ENCODE assay signal across 8 mouse cellular contexts in genomic region chr17:28622300-28622759, GRCm38 (mm10). TPM values are rescaled to one million over a fixed set of nuclear protein-coding genes. Genes with fewer than 3 reads are reported as not detected.
DNase-seq lines count a peak whose midpoint lies in the region; ATAC-seq and TF ChIP-seq lines count a peak whose summit lies in the region.

Srpk1 (minus strand) TSS chr17:28622709.

- ATAC-seq in frontal cortex, adult (ENCODE audit: low TSS enrichment) = peak; percentile 72
- peak; percentile 96 for ATAC-seq in lung, postnatal 0 days

- peak within 1 kb of the TSS; percentile 72 for H3K4me2 ChIP-seq in lung, postnatal 0 days (replicated peaks; ENCODE audit: low read depth, low read length)

- H3K4me3 ChIP-seq in hindbrain, embryonic 10.5 days = peak within 1 kb of the TSS; percentile 78
- peak within 1 kb of the TSS; percentile 83 for H3K4me3 ChIP-seq in lung, postnatal 0 days (ENCODE audit: low read depth, low read length)

- H3K36me3 ChIP-seq in hindbrain, embryonic 10.5 days = peaks cover 36% of the 10 kb centered on the region
- no peaks in the 10 kb centered on the region for H3K36me3 ChIP-seq in lung, postnatal 0 days (ENCODE audit: insufficient read depth, low read length)

- TF ChIP-seq CTCF in lung, postnatal 0 days (IDR thresholded peaks at IDR 0.05) = no peak

- H3K27ac ChIP-seq in hindbrain, embryonic 10.5 days = peak within 1 kb of the TSS; percentile 94
- H3K27ac ChIP-seq in lung, postnatal 0 days (ENCODE audit: low read length) = peak within 1 kb of the TSS; percentile 68

- peaks cover 42% of the 10 kb centered on the region for H3K4me1 ChIP-seq in hindbrain, embryonic 10.5 days (replicated peaks)
- peaks cover 11% of the 10 kb centered on the region; the same call in 1 of the 2 replicates for H3K4me1 ChIP-seq in lung, postnatal 0 days (ENCODE audit: insufficient read depth, low read depth, low read length)

- WGBS in hindbrain, embryonic 10.5 days = under 1% methylated on average over 53 of the region's 53 CpGs
- WGBS in lung, postnatal 0 days = under 1% methylated on average over 31 of the region's 53 CpGs

- H3K27me3 ChIP-seq in hindbrain, embryonic 10.5 days (ENCODE audit: insufficient read depth, poor library complexity, severe bottlenecking) = no peaks in the 10 kb centered on the region
- H3K27me3 ChIP-seq in lung, postnatal 0 days (replicated peaks; ENCODE audit: insufficient read depth, low read length) = no peaks in the 10 kb centered on the region

- peak; percentile 74 for DNase-seq in MEL-GATA-1-ER (ENCODE audit: extremely low read depth, low read depth)
- peak; percentile 91 for DNase-seq in cerebellum, adult 8-10 months
- peak; percentile 92 for DNase-seq in hindbrain, embryonic 10.5 days (ENCODE audit: low spot score)
- DNase-seq in layer of hippocampus, adult 9-11 months = peak; percentile 89
- DNase-seq in lung, postnatal 0 days (ENCODE audit: low spot score) = peak; percentile 95
- DNase-seq in ovary, postnatal 14 days (ENCODE audit: low spot score) = peak; percentile 80
- peak; percentile 92 for DNase-seq in thymus, postnatal 25 days

- TF ChIP-seq EP300 in lung, postnatal 0 days (IDR thresholded peaks at IDR 0.05) = no peak

- H3K9ac ChIP-seq in lung, postnatal 0 days (replicated peaks; ENCODE audit: low read depth) = peak within 1 kb of the TSS; percentile 61

- no peaks in the 10 kb centered on the region for H3K9me3 ChIP-seq in hindbrain, embryonic 10.5 days
- H3K9me3 ChIP-seq in lung, postnatal 0 days (ENCODE audit: low read length) = no peaks in the 10 kb centered on the region

RNA-seq across cellular contexts. Expression of gene Srpk1, which starts in this region (rescaled TPM):
- polyA plus RNA-seq in hindbrain, embryonic 10.5 days (2016; fragmentation: Nextera tagmentation; extraction: Ambion mirVana) = 98.7 and 107 TPM in 2 replicates
- polyA plus RNA-seq in lung, postnatal 0 days (2015; fragmentation: Nextera tagmentation; extraction: Ambion mirVana) = 37.1 and 41.9 TPM in 2 replicates

Comparison
In these comparisons a context has a peak if more than half of its experiments do, and no peak if none do; other contexts are left out.
1. Peak in every context shown above with its lines: DNase-seq, ATAC-seq, H3K4me3 ChIP-seq and H3K27ac ChIP-seq.